Comparison of ENCODE assay signal across 10 mouse cellular contexts in genomic region chr5:96898120-96898672, GRCm38 (mm10).
DNase-seq lines count a peak whose midpoint lies in the region; ATAC-seq and TF ChIP-seq lines count a peak whose summit lies in the region.
"Had no signal": no experiment of that assay in that cellular context is flagged by ENCODE, and none has a peak within 500 bp of the region (broad histone marks: within the 10 kb centered on the region; RNA-seq: fewer than 3 reads in every experiment).

No protein-coding gene starts in this region.

- 82% methylated on average over 8 of the region's 8 CpGs for WGBS in embryonic facial prominence, embryonic 11.5 days
- WGBS in embryonic facial prominence, embryonic 10.5 days = 74% methylated on average over 8 of the region's 8 CpGs
- 30% methylated on average over 8 of the region's 8 CpGs for WGBS in liver, postnatal 0 days (ENCODE audit: insufficient replicate concordance)
- WGBS in hindbrain, embryonic 13.5 days = 82% methylated on average over 8 of the region's 8 CpGs

- no peak overlapping the region for H3K9ac ChIP-seq in embryonic facial prominence, embryonic 11.5 days (replicated peaks; ENCODE audit: low read length)
- H3K9ac ChIP-seq in liver, postnatal 0 days (replicated peaks) = no peak overlapping the region
- H3K9ac ChIP-seq in hindbrain, embryonic 13.5 days = no peak overlapping the region
- H3K9ac ChIP-seq: heart, embryonic 13.5 days had no signal

- TF ChIP-seq EP300 in liver, postnatal 0 days (IDR thresholded peaks at IDR 0.05; ENCODE audit: low read depth) = peak; percentile 47

- no peak for ATAC-seq in embryonic facial prominence, embryonic 11.5 days (replicated peaks; ENCODE audit: insufficient number of reproducible peaks, low FRiP score, low TSS enrichment, low read depth)
- peak; percentile 79 for ATAC-seq in liver, postnatal 0 days
- ATAC-seq in hindbrain, embryonic 13.5 days (ENCODE audit: low FRiP score) = no peak

- no peaks in the 10 kb centered on the region for H3K9me3 ChIP-seq in embryonic facial prominence, embryonic 11.5 days (replicated peaks; ENCODE audit: control insufficient read depth, low read length)
- H3K9me3 ChIP-seq in embryonic facial prominence, embryonic 10.5 days = no peaks in the 10 kb centered on the region
- no peaks in the 10 kb centered on the region for H3K9me3 ChIP-seq in liver, postnatal 0 days (ENCODE audit: low read length)
- no peaks in the 10 kb centered on the region for H3K9me3 ChIP-seq in hindbrain, embryonic 13.5 days
- H3K9me3 ChIP-seq: heart, embryonic 13.5 days had no signal

- no peak overlapping the region for H3K27ac ChIP-seq in embryonic facial prominence, embryonic 11.5 days (replicated peaks; ENCODE audit: low read depth, low read length)
- no peak overlapping the region for H3K27ac ChIP-seq in embryonic facial prominence, embryonic 10.5 days (replicated peaks)
- H3K27ac ChIP-seq in liver, postnatal 0 days (ENCODE audit: low read depth) = no peak overlapping the region
- no peak overlapping the region for H3K27ac ChIP-seq in hindbrain, embryonic 13.5 days
- H3K27ac ChIP-seq: heart, embryonic 13.5 days had no signal

- no peaks in the 10 kb centered on the region for H3K36me3 ChIP-seq in embryonic facial prominence, embryonic 11.5 days (replicated peaks; ENCODE audit: control insufficient read depth, insufficient read depth, low read depth, low read length)
- no peaks in the 10 kb centered on the region for H3K36me3 ChIP-seq in embryonic facial prominence, embryonic 10.5 days (replicated peaks)
- H3K36me3 ChIP-seq in liver, postnatal 0 days (replicated peaks; ENCODE audit: insufficient read depth, low read length) = no peaks in the 10 kb centered on the region
- no peaks in the 10 kb centered on the region for H3K36me3 ChIP-seq in hindbrain, embryonic 13.5 days
- H3K36me3 ChIP-seq: heart, embryonic 13.5 days had no signal

- no peaks in the 10 kb centered on the region for H3K4me1 ChIP-seq in embryonic facial prominence, embryonic 11.5 days (ENCODE audit: control insufficient read depth, insufficient read depth, low read length)
- H3K4me1 ChIP-seq in embryonic facial prominence, embryonic 10.5 days = no peaks in the 10 kb centered on the region
- H3K4me1 ChIP-seq in liver, postnatal 0 days (ENCODE audit: insufficient read depth) = peaks cover 6% of the 10 kb centered on the region; the same call in 1 of the 2 replicates
- H3K4me1 ChIP-seq in hindbrain, embryonic 13.5 days (replicated peaks) = no peaks in the 10 kb centered on the region

- H3K4me2 ChIP-seq in embryonic facial prominence, embryonic 11.5 days (ENCODE audit: low read depth, low read length) = no peak overlapping the region
- H3K4me2 ChIP-seq in liver, postnatal 0 days (ENCODE audit: low read depth, low read length) = no peak overlapping the region
- H3K4me2 ChIP-seq in hindbrain, embryonic 13.5 days = no peak overlapping the region
- H3K4me2 ChIP-seq: heart, embryonic 13.5 days had no signal

- no peaks in the 10 kb centered on the region for H3K27me3 ChIP-seq in embryonic facial prominence, embryonic 11.5 days (ENCODE audit: control insufficient read depth, insufficient read depth, low read length)
- H3K27me3 ChIP-seq in embryonic facial prominence, embryonic 10.5 days (replicated peaks; ENCODE audit: low read depth, poor library complexity, severe bottlenecking) = no peaks in the 10 kb centered on the region
- H3K27me3 ChIP-seq in liver, postnatal 0 days (ENCODE audit: insufficient read depth, low read length) = no peaks in the 10 kb centered on the region
- H3K27me3 ChIP-seq in hindbrain, embryonic 13.5 days = no peaks in the 10 kb centered on the region
- H3K27me3 ChIP-seq: heart, embryonic 13.5 days had no signal

- TF ChIP-seq CTCF in liver, postnatal 0 days (IDR thresholded peaks at IDR 0.05; ENCODE audit: low read depth) = no peak

- no peak overlapping the region for H3K4me3 ChIP-seq in embryonic facial prominence, embryonic 11.5 days (ENCODE audit: low read depth, low read length)
- H3K4me3 ChIP-seq in embryonic facial prominence, embryonic 10.5 days = no peak overlapping the region
- H3K4me3 ChIP-seq in liver, postnatal 0 days (ENCODE audit: low read depth, low read length) = no peak overlapping the region
- no peak overlapping the region for H3K4me3 ChIP-seq in hindbrain, embryonic 13.5 days
- H3K4me3 ChIP-seq: heart, embryonic 13.5 days; myocyte had no signal

- peak; percentile 43 for DNase-seq in embryonic facial prominence, embryonic 11.5 days (ENCODE audit: low spot score)
- DNase-seq in embryonic facial prominence, embryonic 10.5 days (ENCODE audit: low spot score) = no peak
- peak; percentile 50 to 80 for DNase-seq in urinary bladder, adult 18-20 months (ENCODE audit: low spot score in 2 of 2)
- DNase-seq in urinary bladder, adult 2 months (ENCODE audit: low spot score) = no peak
- peak; percentile 25 for DNase-seq in liver, postnatal 0 days
- DNase-seq in thymus, postnatal 25 days = no peak
- no peak for DNase-seq in yolk sac, embryonic 10.5 days (ENCODE audit: low spot score)

Comparison
In these comparisons a context has a peak if more than half of its experiments do, and no peak if none do; other contexts are left out.
1. DNase-seq: peak in embryonic facial prominence, embryonic 11.5 days (single experiment), urinary bladder, adult 18-20 months (2 of 2) and liver, postnatal 0 days (single experiment); none in embryonic facial prominence, embryonic 10.5 days (single experiment), urinary bladder, adult 2 months (single experiment), thymus, postnatal 25 days (single experiment) and yolk sac, embryonic 10.5 days (single experiment).